Mouse (Mus musculus) midbrain, postnatal 0 days (tissue): ENCODE data around the gene Olfr1367. TPM values are rescaled to one million over a fixed set of nuclear protein-coding genes. Genes with fewer than 3 reads are reported as not detected.

Source experiments
- ATAC-seq: fragments of 200-750 bp; cut with Nextera tagmentation; 2 replicates; pipeline ENCODE4 v1.8.0; 2017; ENCODE audit warnings: moderate number of reproducible peaks, mild to moderate bottlenecking, moderate TSS enrichment, moderate library complexity; ENCODE audit not compliant: low FRiP score
- DNase-seq: peaks from one replicate; pipeline ENCODE4 v3.0.0-alpha.2; 2015; ENCODE audit warnings: low spot score
- H3K27ac ChIP-seq: fragments of 300-500 bp; sonication (generic); 2 replicates; pipeline ENCODE4 v1.5.1; 2014; ENCODE audit warnings: low read depth, mild to moderate bottlenecking, low read length, mixed read lengths
- H3K27me3 ChIP-seq: fragments of 300-500 bp; sonication (generic); 2 replicates; pipeline ENCODE4 v1.6.1; 2014; ENCODE audit warnings: low read length, control low read depth, mixed read lengths; ENCODE audit not compliant: insufficient read depth
- H3K36me3 ChIP-seq: fragments of 300-500 bp; sonication (generic); 2 replicates; pipeline ENCODE4 v1.6.1; 2014; ENCODE audit warnings: low read length, control low read depth, mixed read lengths; ENCODE audit not compliant: insufficient read depth
- H3K4me1 ChIP-seq: fragments of 300-500 bp; sonication (generic); 2 replicates; pipeline ENCODE4 v1.6.1; 2014; ENCODE audit warnings: mild to moderate bottlenecking, control low read depth, antibody characterized with exemption, low read length, mixed read lengths; ENCODE audit not compliant: insufficient read depth
- H3K4me2 ChIP-seq: fragments of 300-500 bp; sonication (generic); 2 replicates; pipeline ENCODE4 v1.6.1; 2014; ENCODE audit warnings: low read depth, mild to moderate bottlenecking, low read length, mixed read lengths; ENCODE audit not compliant: poor library complexity, severe bottlenecking
- H3K4me3 ChIP-seq: fragments of 300-500 bp; sonication (generic); 2 replicates; pipeline ENCODE4 v1.5.1; 2014; ENCODE audit warnings: low read depth, mild to moderate bottlenecking, low read length, moderate library complexity
- H3K9ac ChIP-seq: fragments of 300-500 bp; sonication (generic); replicated peaks from 2 replicates; pipeline ENCODE4 v1.6.1; 2014; ENCODE audit warnings: mild to moderate bottlenecking, low read length, moderate library complexity, mixed read lengths; ENCODE audit not compliant: poor library complexity, severe bottlenecking
- H3K9me3 ChIP-seq: fragments of 300-500 bp; sonication (generic); 2 replicates; pipeline ENCODE4 v1.6.1; 2016; ENCODE audit warnings: low read length, control low read depth
- CTCF ChIP-seq: IDR thresholded peaks from 2 replicates; pipeline ENCODE4 v1.5.1; 2016; ENCODE audit warnings: antibody characterized with exemption, mild to moderate bottlenecking
- WGBS: fragments of 180-500 bp; shearing (Covaris S2); extraction: QIAGEN DNeasy Blood & Tissue Kit; methylation state at CpG from one replicate; pipeline ENCODE4 v1.1.7; 2014; 5-methylcytosine and 5-hydroxymethylcytosine counted together
- polyA plus RNA-seq: library from polyadenylated mRNA; unstranded; fragments of >200 nt; fragmentation: Nextera tagmentation; extraction: Ambion mirVana; gene quantifications from 2 replicates; pipeline ENCODE4 v1.2.1, GENCODE M21; 2015
- total RNA-seq: library from RNA; depleted of rRNA; stranded (reverse); fragments of >200 nt; gene quantifications from 2 replicates; pipeline ENCODE4 v1.2.3, GENCODE M21; 2014

Gene Olfr1367
- total and polyA plus RNA-seq, 2 experiments from 2014 or later = not detected

- WGBS = under 1% methylated on average over 24 of the region's 24 CpGs
- Histone ChIP-seq H3K4me2 (peak overlapping the region; percentile 64), H3K27ac (no peak overlapping the region), H3K9me3 (no peaks in the 10 kb centered on the region), H3K27me3 (0 out of 2 replicates have a peak, but pooled peaks cover 4% of the 10 kb centered on the region), H3K4me1 (0 out of 2 replicates have a peak, but pooled peaks cover 5% of the 10 kb centered on the region), H3K4me3 (peak overlapping the region; percentile 39), H3K9ac (no peak overlapping the region; the same call in 1 of the 2 replicates), H3K36me3 (no peaks in the 10 kb centered on the region)
- DNase-seq = peak; percentile 90
- ATAC-seq = peak; percentile 59
- peak; percentile 91 for TF ChIP-seq CTCF
Observed at GRCm38 (mm10) chr13:21326657-21327211, 20.0 kb upstream of the Olfr1367 start.

GRCm38 (mm10) chr13:21327424-21327823 is 19.3 kb upstream of the Olfr1367 start:
- TF ChIP-seq CTCF = no peak
- DNase-seq = peak; percentile 8
- H3K4me3 ChIP-seq = peak overlapping the region; percentile 39
- no peak for ATAC-seq
- H3K9ac ChIP-seq = 0 out of 2 replicates have a peak overlapping the region, but pooled peaks have one; percentile 9
- H3K27ac ChIP-seq = no peak overlapping the region
- H3K27me3 ChIP-seq = 0 out of 2 replicates have a peak, but pooled peaks cover 4% of the 10 kb centered on the region
- H3K9me3 ChIP-seq = no peaks in the 10 kb centered on the region
- H3K4me1 ChIP-seq = 0 out of 2 replicates have a peak, but pooled peaks cover 5% of the 10 kb centered on the region
- H3K36me3 ChIP-seq = no peaks in the 10 kb centered on the region
- WGBS = under 1% methylated on average over 9 of the region's 9 CpGs
- H3K4me2 ChIP-seq = peak overlapping the region; percentile 64

- DNase-seq (no peak), ATAC-seq (no peak)
- no peak overlapping the region for H3K27ac ChIP-seq
- H3K36me3 ChIP-seq = no peaks in the 10 kb centered on the region
- H3K27me3 ChIP-seq = no peaks in the 10 kb centered on the region
- H3K4me3 ChIP-seq = no peak overlapping the region
- no peak for TF ChIP-seq CTCF
- no peaks in the 10 kb centered on the region for H3K4me1 ChIP-seq
- H3K4me2 ChIP-seq = no peak overlapping the region
- no peak overlapping the region for H3K9ac ChIP-seq
- H3K9me3 ChIP-seq = no peaks in the 10 kb centered on the region
Observed at GRCm38 (mm10) chr13:21350593-21350992, 3.9 kb downstream of the Olfr1367 start.

- Histone ChIP-seq H3K27me3 (no peaks in the 10 kb centered on the region), H3K27ac (0 out of 2 replicates have a peak within 1 kb of the TSS, but pooled peaks have one; percentile 39), H3K4me1 (peaks cover 11% of the 10 kb centered on the region), H3K4me3 (peak within 1 kb of the TSS; percentile 62), H3K4me2 (peak within 1 kb of the TSS; percentile 48), H3K9ac (peak within 1 kb of the TSS; percentile 67), H3K9me3 (no peaks in the 10 kb centered on the region), H3K36me3 (0 out of 2 replicates have a peak, but pooled peaks cover 4% of the 10 kb centered on the region)
- no peak for TF ChIP-seq CTCF
- WGBS = under 1% methylated on average over 29 of the region's 29 CpGs
- DNase-seq (peak; percentile 98), ATAC-seq (peak; percentile 99)
Observed at GRCm38 (mm10) chr13:21362621-21363248, 16.0 kb downstream of the Olfr1367 start, which contains the start of gene Zscan12. TSS of gene Zscan12 (plus strand) at chr13:21362820.

- peak overlapping the region; percentile 48 for H3K4me2 ChIP-seq
- 65% methylated on average over 12 of the region's 12 CpGs for WGBS
- peaks cover 8% of the 10 kb centered on the region; the same call in 1 of the 2 replicates for H3K36me3 ChIP-seq
- H3K9me3 ChIP-seq = no peaks in the 10 kb centered on the region
- TF ChIP-seq CTCF = no peak
- H3K27ac ChIP-seq = no peak overlapping the region
- peak overlapping the region; percentile 62 for H3K4me3 ChIP-seq
- DNase-seq (no peak), ATAC-seq (no peak)
- H3K4me1 ChIP-seq = peaks cover 11% of the 10 kb centered on the region
- H3K9ac ChIP-seq = no peak overlapping the region
- H3K27me3 ChIP-seq = no peaks in the 10 kb centered on the region
Observed at GRCm38 (mm10) chr13:21363719-21364118, 17.0 kb downstream of the Olfr1367 start.

GRCm38 (mm10) chr13:21366635-21367034 is 19.9 kb downstream of the Olfr1367 start:
- no peak overlapping the region for H3K4me3 ChIP-seq
- no peaks in the 10 kb centered on the region for H3K27me3 ChIP-seq
- H3K9ac ChIP-seq = 0 out of 2 replicates have a peak overlapping the region, but pooled peaks have one; percentile 4
- H3K27ac ChIP-seq = no peak overlapping the region
- no peaks in the 10 kb centered on the region for H3K9me3 ChIP-seq
- peaks cover 11% of the 10 kb centered on the region for H3K4me1 ChIP-seq
- TF ChIP-seq CTCF = no peak
- 83% methylated on average over 6 of the region's 6 CpGs for WGBS
- DNase-seq = no peak
- no peak for ATAC-seq
- H3K4me2 ChIP-seq = no peak overlapping the region
- peaks cover 29% of the 10 kb centered on the region for H3K36me3 ChIP-seq
